Mouse (Mus musculus): Measurements from ENCODE around the gene Ucma. TPM values are rescaled to one million over a fixed set of nuclear protein-coding genes. Genes with fewer than 3 reads are reported as not detected.

Gene Ucma
- total RNA-seq, 2 experiments from 2014 or later, result 2.1 to 3.0 TPM

Other genes starting within 250 kb of the Ucma start
- 10 to 100 TPM; 46.1 to 48.5 TPM for gene Sephs1, start 94.6 kb upstream of the Ucma start, total RNA-seq (2021)
- 10 to 100 TPM; 59.9 to 66.6 TPM for gene Phyh, start 57.1 kb upstream of the Ucma start, total RNA-seq (2021)
- 1 to 10 TPM; 2.1 to 3.2 TPM for gene Mcm10, start 36.7 kb downstream of the Ucma start, total RNA-seq (2021)
- gene Optn, start 87.9 kb downstream of the Ucma start, total RNA-seq (2021), result 10 to 100 TPM; 19.2 to 19.4 TPM
- 10 to 100 TPM in 1 of 2 experiments, 1 to 10 TPM in 1; 9.8 to 10.5 TPM for gene Ccdc3, start 161.7 kb downstream of the Ucma start, total RNA-seq (2021)

Data from layer of hippocampus, postnatal 10 days (tissue).